Mouse (Mus musculus): ENCODE measurements around the gene Serpinb9b. TPM values are rescaled to one million over a fixed set of nuclear protein-coding genes. Genes with fewer than 3 reads are reported as not detected.

Serpinb9b gene
- total and polyA plus RNA-seq, 2 experiments from 2014 or later, result 0.36 to 0.66 TPM

DNA sequence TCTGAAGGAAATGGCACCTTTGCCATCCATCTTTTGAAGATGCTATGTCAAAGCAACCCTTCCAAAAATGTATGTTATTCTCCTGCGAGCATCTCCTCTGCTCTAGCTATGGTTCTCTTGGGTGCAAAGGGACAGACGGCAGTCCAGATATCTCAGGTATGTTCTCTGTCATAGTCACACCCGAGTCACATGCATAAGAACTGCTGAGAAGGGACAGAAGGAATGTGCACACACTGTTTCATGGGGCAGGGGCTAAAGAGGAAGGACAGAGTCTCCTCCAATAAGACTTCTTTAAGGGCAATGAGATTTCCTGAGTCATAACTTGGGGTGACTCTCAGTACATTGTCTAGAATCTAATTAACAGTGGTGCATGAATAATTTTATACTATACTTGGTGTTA is 20.7 kb upstream of the Serpinb9b start:
- Histone ChIP-seq H3K4me1 (ENCODE audit: insufficient read depth, low read length) (0 out of 2 replicates have a peak, but pooled peaks cover 2% of the 10 kb centered on the region), H3K27me3 (ENCODE audit: insufficient read depth, low read length) (no peaks in the 10 kb centered on the region), H3K9ac (replicated peaks; ENCODE audit: low read length, poor library complexity, severe bottlenecking) (no peak overlapping the region), H3K4me3 (ENCODE audit: low read depth, low read length) (no peak overlapping the region), H3K4me2 (ENCODE audit: low read depth, low read length, poor library complexity, severe bottlenecking) (no peak overlapping the region), H3K27ac (ENCODE audit: low read depth, low read length) (no peak overlapping the region), H3K9me3 (ENCODE audit: low read length) (no peaks in the 10 kb centered on the region), H3K36me3 (ENCODE audit: insufficient read depth, low read length) (no peaks in the 10 kb centered on the region)
- ATAC-seq (ENCODE audit: low FRiP score) (no peak), DNase-seq (ENCODE audit: low spot score) (no peak)
- WGBS, result 94% methylated on average over 3 of the region's 3 CpGs
- no peak for TF ChIP-seq CTCF (IDR thresholded peaks at IDR 0.05)

DNA sequence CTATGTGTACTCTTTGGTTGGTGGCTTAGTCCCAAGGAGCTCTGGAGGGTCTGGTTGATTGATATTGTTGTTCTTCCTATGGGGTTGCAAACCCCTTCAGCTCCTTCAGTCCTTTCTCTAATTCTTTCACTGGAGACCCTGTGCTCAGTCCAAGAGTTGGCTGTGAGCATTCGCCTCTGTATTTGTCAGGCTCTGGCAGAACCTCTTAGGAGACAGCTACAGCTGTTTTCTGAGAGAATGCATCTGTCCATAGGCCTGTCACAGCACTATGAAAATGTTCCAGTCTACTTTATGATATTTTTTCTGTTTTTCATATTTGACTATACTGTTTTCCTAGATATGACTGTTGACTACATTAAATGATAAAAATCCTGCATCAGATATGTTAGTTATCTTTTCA is 14.8 kb upstream of the Serpinb9b start:
- TF ChIP-seq CTCF (IDR thresholded peaks at IDR 0.05), result no peak
- Histone ChIP-seq H3K4me2 (ENCODE audit: low read depth, low read length, poor library complexity, severe bottlenecking) (no peak overlapping the region), H3K9me3 (ENCODE audit: low read length) (no peaks in the 10 kb centered on the region), H3K9ac (replicated peaks; ENCODE audit: low read length, poor library complexity, severe bottlenecking) (no peak overlapping the region), H3K4me3 (ENCODE audit: low read depth, low read length) (no peak overlapping the region), H3K36me3 (ENCODE audit: insufficient read depth, low read length) (no peaks in the 10 kb centered on the region), H3K27ac (ENCODE audit: low read depth, low read length) (no peak overlapping the region), H3K4me1 (ENCODE audit: insufficient read depth, low read length) (no peaks in the 10 kb centered on the region), H3K27me3 (ENCODE audit: insufficient read depth, low read length) (no peaks in the 10 kb centered on the region)
- ATAC-seq (ENCODE audit: low FRiP score) (no peak), DNase-seq (ENCODE audit: low spot score) (no peak)
- 94% methylated on average over 1 of the region's 1 CpGs for WGBS

DNA sequence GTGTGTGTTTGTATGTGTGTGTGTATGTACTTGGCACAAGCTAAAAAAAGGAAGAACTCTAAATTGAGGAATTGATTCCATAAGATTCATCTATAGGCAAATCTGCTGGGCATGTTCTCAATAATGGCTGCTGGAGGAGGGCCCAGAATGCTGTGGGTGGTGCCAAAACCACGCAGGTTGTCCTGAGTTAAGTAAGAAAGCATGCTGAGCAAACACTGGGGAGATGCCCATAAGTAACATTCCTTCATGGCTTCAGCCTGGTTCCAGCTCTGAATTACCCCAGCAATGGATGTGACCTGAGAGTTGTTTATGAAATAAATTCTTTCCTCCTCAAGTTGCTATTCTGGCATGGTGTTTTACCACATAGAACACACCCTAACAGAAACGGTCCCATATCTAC is 13.9 kb upstream of the Serpinb9b start:
- DNase-seq (ENCODE audit: low spot score) (no peak), ATAC-seq (ENCODE audit: low FRiP score) (no peak)
- no peaks in the 10 kb centered on the region for H3K9me3 ChIP-seq (ENCODE audit: low read length)
- no peak overlapping the region for H3K9ac ChIP-seq (replicated peaks; ENCODE audit: low read length, poor library complexity, severe bottlenecking)
- no peak overlapping the region for H3K4me2 ChIP-seq (ENCODE audit: low read depth, low read length, poor library complexity, severe bottlenecking)
- no peaks in the 10 kb centered on the region for H3K27me3 ChIP-seq (ENCODE audit: insufficient read depth, low read length)
- 63% methylated on average over 2 of the region's 2 CpGs for WGBS
- no peaks in the 10 kb centered on the region for H3K36me3 ChIP-seq (ENCODE audit: insufficient read depth, low read length)
- H3K27ac ChIP-seq (ENCODE audit: low read depth, low read length), result no peak overlapping the region
- no peaks in the 10 kb centered on the region for H3K4me1 ChIP-seq (ENCODE audit: insufficient read depth, low read length)
- H3K4me3 ChIP-seq (ENCODE audit: low read depth, low read length), result no peak overlapping the region
- no peak for TF ChIP-seq CTCF (IDR thresholded peaks at IDR 0.05)

DNA sequence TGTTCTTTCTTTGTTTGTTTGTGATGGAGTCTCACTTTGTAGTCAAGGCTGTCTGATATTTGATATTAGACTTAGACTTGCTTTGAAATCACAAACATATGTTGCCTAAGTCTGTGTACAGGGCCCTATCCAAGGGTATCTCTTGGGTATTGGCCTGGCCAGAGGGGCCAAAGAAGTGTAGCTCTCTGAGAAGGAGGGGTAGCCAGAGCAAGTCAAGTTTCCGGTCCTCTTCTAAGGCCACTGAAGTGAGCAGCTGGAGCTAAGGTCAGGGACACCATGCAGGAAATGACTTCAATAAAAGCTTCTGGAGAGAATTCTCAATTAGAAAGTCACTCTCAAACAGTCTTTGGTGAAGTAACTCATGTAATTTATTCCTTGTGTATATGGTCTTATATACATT is 4.8 kb upstream of the Serpinb9b start:
- Histone ChIP-seq H3K4me1 (ENCODE audit: insufficient read depth, low read length) (no peaks in the 10 kb centered on the region), H3K36me3 (ENCODE audit: insufficient read depth, low read length) (no peaks in the 10 kb centered on the region), H3K9me3 (ENCODE audit: low read length) (no peaks in the 10 kb centered on the region), H3K27me3 (ENCODE audit: insufficient read depth, low read length) (no peaks in the 10 kb centered on the region), H3K4me3 (ENCODE audit: low read depth, low read length) (no peak overlapping the region), H3K4me2 (ENCODE audit: low read depth, low read length, poor library complexity, severe bottlenecking) (no peak overlapping the region), H3K9ac (replicated peaks; ENCODE audit: low read length, poor library complexity, severe bottlenecking) (no peak overlapping the region), H3K27ac (ENCODE audit: low read depth, low read length) (no peak overlapping the region)
- ATAC-seq (ENCODE audit: low FRiP score) (no peak), DNase-seq (ENCODE audit: low spot score) (no peak)
- WGBS, result 91% methylated on average over 1 of the region's 1 CpGs
- TF ChIP-seq CTCF (IDR thresholded peaks at IDR 0.05), result no peak

DNA sequence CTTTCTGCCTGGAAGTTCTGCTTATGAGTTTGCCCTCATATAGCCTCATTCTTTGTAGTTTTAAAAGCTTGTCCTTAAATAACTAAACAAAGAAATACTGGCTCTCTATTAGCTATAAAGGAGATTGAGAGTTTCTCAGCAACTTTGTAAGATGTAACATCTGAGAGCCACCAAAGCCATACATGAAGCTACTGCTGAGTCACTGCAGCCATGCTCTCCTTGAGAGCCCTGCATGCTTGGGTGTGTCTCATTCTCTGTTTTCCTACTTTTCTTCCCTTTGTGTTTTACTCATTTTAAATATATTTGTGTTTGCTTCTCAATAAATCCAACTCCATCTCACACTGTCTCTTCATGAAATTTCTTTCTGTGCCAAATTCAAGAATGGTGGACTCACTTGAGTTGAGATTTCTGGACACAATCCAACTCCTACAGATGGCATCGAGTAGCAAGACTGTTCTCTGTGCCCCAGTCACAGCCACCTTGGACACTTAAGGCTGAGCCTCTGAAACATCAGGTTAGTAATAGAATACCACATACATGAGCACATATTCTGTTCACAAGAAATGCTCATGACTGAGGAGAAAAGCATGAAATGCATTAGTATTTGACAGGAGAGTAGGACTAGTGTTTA is 674 bp upstream of the Serpinb9b start:
- no peak for TF ChIP-seq CTCF (IDR thresholded peaks at IDR 0.05)
- no peak for DNase-seq (ENCODE audit: low spot score)
- H3K4me2 ChIP-seq (ENCODE audit: low read depth, low read length, poor library complexity, severe bottlenecking), result no peak overlapping the region
- no peaks in the 10 kb centered on the region for H3K27me3 ChIP-seq (ENCODE audit: insufficient read depth, low read length)
- no peak; the same call in 1 of the 2 replicates for ATAC-seq (ENCODE audit: low FRiP score)
- no peaks in the 10 kb centered on the region for H3K9me3 ChIP-seq (ENCODE audit: low read length)
- no peak overlapping the region for H3K9ac ChIP-seq (replicated peaks; ENCODE audit: low read length, poor library complexity, severe bottlenecking)
- no peak overlapping the region for H3K27ac ChIP-seq (ENCODE audit: low read depth, low read length)
- H3K36me3 ChIP-seq (ENCODE audit: insufficient read depth, low read length), result no peaks in the 10 kb centered on the region
- H3K4me3 ChIP-seq (ENCODE audit: low read depth, low read length), result no peak overlapping the region
- 65% methylated on average over 1 of the region's 1 CpGs for WGBS
- H3K4me1 ChIP-seq (ENCODE audit: insufficient read depth, low read length), result no peaks in the 10 kb centered on the region

DNA sequence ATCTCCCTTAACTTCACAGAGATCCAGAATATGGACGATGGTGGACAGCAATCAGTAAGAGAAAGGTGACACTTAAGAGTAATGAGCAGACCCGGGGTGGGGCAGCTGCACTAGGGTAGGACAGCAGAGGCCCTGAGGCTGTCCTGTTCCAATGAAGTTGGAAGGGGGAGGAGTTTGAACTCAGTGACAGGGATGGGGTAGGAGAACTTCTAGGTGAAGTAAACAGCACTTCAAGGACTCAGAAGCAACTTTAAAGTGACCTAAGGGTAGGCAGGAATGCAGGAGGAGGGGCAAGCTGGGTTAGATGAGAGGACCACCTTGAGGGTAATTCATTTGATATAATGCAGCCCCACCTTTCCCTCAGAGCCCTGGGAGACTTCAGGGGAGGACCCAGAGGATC is 930 bp downstream of the Serpinb9b start:
- no peaks in the 10 kb centered on the region for H3K36me3 ChIP-seq (ENCODE audit: insufficient read depth, low read length)
- H3K4me2 ChIP-seq (ENCODE audit: low read depth, low read length, poor library complexity, severe bottlenecking), result no peak overlapping the region
- DNase-seq (ENCODE audit: low spot score) (no peak), ATAC-seq (ENCODE audit: low FRiP score) (no peak)
- no peaks in the 10 kb centered on the region for H3K4me1 ChIP-seq (ENCODE audit: insufficient read depth, low read length)
- WGBS, result 75% methylated on average over 2 of the region's 2 CpGs
- no peak overlapping the region for H3K4me3 ChIP-seq (ENCODE audit: low read depth, low read length)
- H3K27ac ChIP-seq (ENCODE audit: low read depth, low read length), result no peak overlapping the region
- H3K9ac ChIP-seq (replicated peaks; ENCODE audit: low read length, poor library complexity, severe bottlenecking), result no peak overlapping the region
- no peak for TF ChIP-seq CTCF (IDR thresholded peaks at IDR 0.05)
- H3K9me3 ChIP-seq (ENCODE audit: low read length), result no peaks in the 10 kb centered on the region
- H3K27me3 ChIP-seq (ENCODE audit: insufficient read depth, low read length), result no peaks in the 10 kb centered on the region

All from midbrain, postnatal 0 days (tissue).